Mouse (Mus musculus) embryonic facial prominence, embryonic 11.5 days (tissue): ENCODE measurements at regions not wholly inside any gene's neighbourhood (a gene's known extent, or its start where the extent isn't known, plus 50 kb on each side); places are given as distances from the start of the nearest gene placed in this dataset.

Experiments used
- ATAC-seq: fragments of 200-750 bp; cut with Nextera tagmentation; replicated peaks from 2 replicates; pipeline ENCODE4 v1.8.0; 2017; ENCODE audit warnings: low read depth; ENCODE audit not compliant: insufficient number of reproducible peaks, low FRiP score, low TSS enrichment
- DNase-seq: peaks from one replicate; pipeline ENCODE4 v3.0.0-alpha.2; 2015; ENCODE audit warnings: low spot score
- H3K27ac ChIP-seq: fragments of 300-500 bp; sonication (generic); replicated peaks from 2 replicates; pipeline ENCODE4 v1.5.1; 2014; ENCODE audit warnings: mild to moderate bottlenecking, low read depth, low read length, control low read depth
- H3K27me3 ChIP-seq: fragments of 300-500 bp; sonication (generic); 2 replicates; pipeline ENCODE4 v1.6.1; 2014; ENCODE audit warnings: mild to moderate bottlenecking, low read length, moderate library complexity, mixed read lengths; ENCODE audit not compliant: control insufficient read depth, insufficient read depth
- H3K36me3 ChIP-seq: fragments of 300-500 bp; sonication (generic); replicated peaks from 2 replicates; pipeline ENCODE4 v1.6.1; 2014; ENCODE audit warnings: low read depth, mild to moderate bottlenecking, low read length, moderate library complexity, mixed read lengths; ENCODE audit not compliant: control insufficient read depth, insufficient read depth
- H3K4me1 ChIP-seq: fragments of 300-500 bp; sonication (generic); 2 replicates; pipeline ENCODE4 v1.6.1; 2014; ENCODE audit warnings: low read length, mixed read lengths; ENCODE audit not compliant: control insufficient read depth, insufficient read depth
- H3K4me2 ChIP-seq: fragments of 300-500 bp; sonication (generic); 2 replicates; pipeline ENCODE4 v1.6.1; 2014; ENCODE audit warnings: low read depth, mild to moderate bottlenecking, control low read depth, low read length, moderate library complexity
- H3K4me3 ChIP-seq: fragments of 300-500 bp; sonication (generic); 2 replicates; pipeline ENCODE4 v1.5.1; 2014; ENCODE audit warnings: low read depth, low read length, control low read depth
- H3K9ac ChIP-seq: fragments of 300-500 bp; sonication (generic); replicated peaks from 2 replicates; pipeline ENCODE4 v1.6.1; 2014; ENCODE audit warnings: mild to moderate bottlenecking, control low read depth, low read length
- H3K9me3 ChIP-seq: fragments of 300-500 bp; sonication (generic); replicated peaks from 2 replicates; pipeline ENCODE4 v1.6.1; 2016; ENCODE audit warnings: mild to moderate bottlenecking, low read length, inconsistent platforms, mixed read lengths; ENCODE audit not compliant: control insufficient read depth
- WGBS: fragments of 180-500 bp; shearing (Covaris S2); extraction: QIAGEN DNeasy Blood & Tissue Kit; methylation state at CpG from one replicate; pipeline ENCODE4 v1.1.7; 2014; 5-methylcytosine and 5-hydroxymethylcytosine counted together

DNA sequence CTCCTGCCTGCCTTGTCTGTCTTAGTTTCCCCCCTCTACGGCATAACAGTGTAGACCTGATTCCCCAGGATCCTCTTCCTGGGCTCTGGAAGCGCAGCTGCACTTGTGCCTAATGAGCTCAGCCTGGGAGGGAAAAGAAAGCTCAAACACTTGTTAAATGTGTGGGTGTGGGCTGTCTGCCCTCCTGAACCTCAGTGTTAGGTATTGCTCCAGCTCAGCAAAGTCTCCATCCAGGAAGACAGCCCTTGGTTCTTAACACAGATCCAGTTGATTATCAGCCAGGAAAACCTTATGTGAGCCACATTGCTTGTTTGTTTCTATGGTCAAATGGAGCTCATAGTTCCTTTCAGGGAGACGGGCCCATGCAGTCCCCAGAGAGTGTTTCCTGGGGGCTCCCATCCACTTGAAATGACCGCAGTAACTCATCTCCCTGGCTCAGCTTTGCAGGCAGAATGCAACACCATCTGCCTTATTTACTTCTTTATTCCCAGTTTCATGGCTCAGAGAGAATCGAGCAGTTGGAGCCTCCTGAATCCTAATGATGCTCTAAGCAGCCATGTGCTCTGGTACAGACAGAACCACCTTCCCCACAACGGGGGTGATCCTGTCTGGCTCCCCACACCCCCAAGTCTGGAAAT, 88.4 kb upstream of the Ywhaq start:
- DNase-seq (no peak), ATAC-seq (no peak)
- Histone ChIP-seq H3K4me1 (no peaks in the 10 kb centered on the region), H3K9ac (no peak overlapping the region), H3K27me3 (no peaks in the 10 kb centered on the region), H3K4me3 (no peak overlapping the region), H3K9me3 (no peaks in the 10 kb centered on the region), H3K27ac (no peak overlapping the region), H3K36me3 (no peaks in the 10 kb centered on the region), H3K4me2 (no peak overlapping the region)
- WGBS, result 77% methylated on average over 6 of the region's 6 CpGs

DNA sequence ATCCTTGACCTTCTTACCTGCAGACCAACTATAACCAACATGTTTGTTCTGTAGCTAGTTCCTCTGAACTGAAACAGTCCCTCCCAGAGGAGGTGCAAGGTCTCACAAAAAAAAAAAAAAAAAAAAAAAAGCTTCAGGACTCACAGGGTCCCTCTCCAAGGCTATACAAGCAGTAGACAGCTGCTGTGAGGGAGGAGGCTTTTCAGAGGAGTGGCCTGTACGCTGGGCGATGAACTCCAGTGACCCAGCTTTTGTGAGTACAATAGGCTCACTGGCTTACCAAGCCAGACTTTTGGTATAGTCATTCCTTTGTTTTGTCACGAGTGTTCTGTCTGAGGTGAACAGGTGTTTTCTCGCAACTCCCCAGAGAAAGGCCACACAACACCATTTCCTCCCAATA, 85.8 kb upstream of the Ywhaq start:
- Histone ChIP-seq H3K27me3 (no peaks in the 10 kb centered on the region), H3K9me3 (no peaks in the 10 kb centered on the region), H3K9ac (no peak overlapping the region), H3K4me2 (no peak overlapping the region), H3K4me3 (no peak overlapping the region), H3K27ac (no peak overlapping the region), H3K36me3 (no peaks in the 10 kb centered on the region), H3K4me1 (no peaks in the 10 kb centered on the region)
- no peak for ATAC-seq
- WGBS, result 78% methylated on average over 4 of the region's 4 CpGs
- no peak for DNase-seq

DNA sequence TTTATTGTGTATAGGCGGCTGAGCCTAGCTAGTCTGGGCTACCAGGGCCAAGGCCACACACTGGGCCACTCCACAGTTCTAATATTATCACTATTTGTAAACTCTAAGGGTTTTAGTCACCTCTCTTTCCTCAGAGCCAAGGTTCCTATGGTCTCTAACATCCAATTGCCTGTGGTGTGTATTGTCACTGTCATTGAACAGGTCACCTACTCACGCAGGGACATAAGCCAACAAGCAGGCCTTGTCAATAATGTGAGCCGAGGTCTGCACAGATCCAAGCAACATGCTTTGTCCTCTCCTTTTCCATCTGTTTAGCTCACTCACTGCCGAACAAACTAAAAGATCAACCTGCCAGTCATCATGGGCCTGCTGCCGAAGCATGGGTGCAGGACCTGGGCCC, 79.5 kb upstream of the Ywhaq start:
- Histone ChIP-seq H3K4me1 (no peaks in the 10 kb centered on the region), H3K27me3 (no peaks in the 10 kb centered on the region), H3K9me3 (no peaks in the 10 kb centered on the region), H3K36me3 (no peaks in the 10 kb centered on the region), H3K4me3 (no peak overlapping the region), H3K4me2 (no peak overlapping the region), H3K9ac (no peak overlapping the region), H3K27ac (no peak overlapping the region)
- DNase-seq, result no peak
- ATAC-seq, result no peak
- 81% methylated on average over 5 of the region's 5 CpGs for WGBS

DNA sequence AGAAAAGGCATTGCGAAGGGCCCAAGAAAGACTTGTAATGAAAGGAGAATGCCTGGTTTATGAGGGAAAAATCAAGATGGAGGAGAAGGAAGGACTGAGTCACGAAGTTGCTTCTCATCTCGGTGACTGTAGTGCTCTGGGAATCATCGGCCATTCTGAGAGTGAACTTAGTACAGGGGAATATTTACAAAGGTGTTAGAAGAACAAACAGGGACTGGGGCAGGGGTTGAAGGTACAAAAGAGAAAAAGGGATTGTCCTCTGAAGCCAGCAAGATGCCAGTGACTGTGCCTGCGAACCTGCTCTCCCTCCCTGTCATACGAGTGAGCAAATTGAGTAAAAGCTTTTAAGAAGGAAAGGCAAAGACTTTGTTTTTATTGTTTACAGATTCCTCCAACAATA, 78.1 kb upstream of the Ywhaq start:
- ATAC-seq, result no peak
- DNase-seq, result no peak
- 90% methylated on average over 6 of the region's 6 CpGs for WGBS
- Histone ChIP-seq H3K9ac (no peak overlapping the region), H3K27me3 (no peaks in the 10 kb centered on the region), H3K4me1 (no peaks in the 10 kb centered on the region), H3K4me3 (no peak overlapping the region), H3K36me3 (no peaks in the 10 kb centered on the region), H3K4me2 (no peak overlapping the region), H3K9me3 (no peaks in the 10 kb centered on the region), H3K27ac (no peak overlapping the region)

DNA sequence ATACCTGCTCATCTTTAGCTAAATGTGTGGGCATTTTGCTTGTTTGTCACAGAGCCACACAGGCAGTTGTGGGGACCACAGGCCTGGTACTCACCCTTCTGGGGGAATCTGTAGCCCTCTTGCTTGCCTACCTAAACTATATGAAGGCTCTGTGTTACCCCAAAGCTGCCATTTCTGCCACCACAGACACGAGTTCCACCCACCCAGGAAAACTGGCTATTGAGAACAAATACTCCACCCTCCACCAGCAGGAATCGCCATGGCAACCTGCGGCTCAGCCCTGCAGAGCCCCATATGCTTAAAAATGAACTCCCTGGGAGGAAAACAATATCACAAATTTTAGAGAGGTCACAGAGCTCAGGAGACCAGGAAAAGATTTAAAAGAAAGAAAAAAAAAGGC, 76.0 kb upstream of the Ywhaq start:
- H3K4me1 ChIP-seq, result no peaks in the 10 kb centered on the region
- DNase-seq (no peak), ATAC-seq (no peak)
- H3K9me3 ChIP-seq, result no peaks in the 10 kb centered on the region
- H3K27ac ChIP-seq, result no peak overlapping the region
- H3K36me3 ChIP-seq, result no peaks in the 10 kb centered on the region
- no peak overlapping the region for H3K4me3 ChIP-seq
- no peak overlapping the region for H3K4me2 ChIP-seq
- WGBS, result 65% methylated on average over 3 of the region's 3 CpGs
- H3K9ac ChIP-seq, result no peak overlapping the region
- H3K27me3 ChIP-seq, result no peaks in the 10 kb centered on the region

DNA sequence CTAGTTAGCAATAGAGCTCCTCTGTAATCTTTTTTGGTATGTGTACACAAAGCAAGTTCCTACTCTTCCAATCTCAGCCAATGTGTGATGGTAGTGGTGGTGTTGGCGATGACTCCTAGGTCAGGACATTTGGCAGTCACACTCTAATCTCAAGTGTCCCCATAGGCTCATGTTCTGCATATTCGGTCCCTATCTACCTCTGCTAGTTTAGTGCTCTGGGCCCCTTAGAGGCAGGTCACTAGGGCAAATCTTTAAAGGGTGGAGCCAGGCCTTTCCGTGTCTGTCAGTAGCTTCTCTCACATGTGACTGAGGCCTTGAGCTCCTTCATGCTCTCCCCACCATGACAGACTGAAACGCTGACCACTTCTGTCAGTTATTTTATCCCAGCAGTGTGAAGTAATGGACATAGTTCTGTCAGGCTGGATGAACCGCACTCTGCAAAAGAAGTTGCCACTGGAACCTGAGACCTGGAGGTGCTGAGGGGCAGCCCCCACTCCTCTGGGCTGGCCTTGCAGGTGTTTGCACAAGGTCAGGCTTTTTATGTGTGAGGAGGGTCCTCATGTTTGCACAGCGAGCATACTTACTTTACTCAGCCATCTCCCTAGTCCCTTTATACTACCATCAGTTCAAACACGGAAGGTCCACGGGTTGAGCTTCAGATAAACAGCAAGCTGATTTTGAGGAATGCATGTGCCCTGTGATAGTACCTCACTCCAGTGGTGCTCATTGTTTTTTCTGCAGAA, 75.3 kb upstream of the Ywhaq start:
- ATAC-seq, result no peak
- H3K27ac ChIP-seq, result no peak overlapping the region

DNA sequence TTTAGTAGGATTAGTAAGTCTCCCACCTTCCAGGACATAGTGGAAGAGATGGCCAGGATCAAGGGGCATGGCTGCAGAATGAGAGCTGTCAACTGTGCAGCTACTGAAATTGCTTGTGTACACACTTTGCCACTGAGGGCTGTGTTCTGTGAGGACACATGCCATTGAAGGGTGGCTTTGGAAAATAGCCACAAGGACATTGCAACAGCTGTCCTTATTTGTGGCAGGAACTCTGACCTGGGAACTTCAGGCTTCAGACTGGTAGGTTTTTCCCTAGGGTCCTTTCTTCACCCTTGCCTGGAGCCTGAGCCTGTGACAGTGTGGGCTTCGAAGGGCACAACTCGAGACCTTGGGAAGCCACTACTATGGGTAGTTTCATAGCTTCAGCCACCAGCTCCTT, 64.2 kb upstream of the Ywhaq start:
- Histone ChIP-seq H3K27me3 (no peaks in the 10 kb centered on the region), H3K4me2 (no peak overlapping the region), H3K9ac (no peak overlapping the region), H3K27ac (no peak overlapping the region), H3K36me3 (no peaks in the 10 kb centered on the region), H3K4me3 (no peak overlapping the region), H3K4me1 (no peaks in the 10 kb centered on the region), H3K9me3 (no peaks in the 10 kb centered on the region)
- 83% methylated on average over 2 of the region's 2 CpGs for WGBS
- ATAC-seq (no peak), DNase-seq (no peak)

More for the DNA sequence above, 75.3 kb upstream of the Ywhaq start:
- no peaks in the 10 kb centered on the region for H3K9me3 ChIP-seq
- no peaks in the 10 kb centered on the region for H3K36me3 ChIP-seq
- no peak overlapping the region for H3K9ac ChIP-seq
- H3K27me3 ChIP-seq, result no peaks in the 10 kb centered on the region
- no peak for DNase-seq
- no peak overlapping the region for H3K4me2 ChIP-seq
- H3K4me1 ChIP-seq, result no peaks in the 10 kb centered on the region
- no peak overlapping the region for H3K4me3 ChIP-seq
- WGBS, result 86% methylated on average over 8 of the region's 8 CpGs

DNA sequence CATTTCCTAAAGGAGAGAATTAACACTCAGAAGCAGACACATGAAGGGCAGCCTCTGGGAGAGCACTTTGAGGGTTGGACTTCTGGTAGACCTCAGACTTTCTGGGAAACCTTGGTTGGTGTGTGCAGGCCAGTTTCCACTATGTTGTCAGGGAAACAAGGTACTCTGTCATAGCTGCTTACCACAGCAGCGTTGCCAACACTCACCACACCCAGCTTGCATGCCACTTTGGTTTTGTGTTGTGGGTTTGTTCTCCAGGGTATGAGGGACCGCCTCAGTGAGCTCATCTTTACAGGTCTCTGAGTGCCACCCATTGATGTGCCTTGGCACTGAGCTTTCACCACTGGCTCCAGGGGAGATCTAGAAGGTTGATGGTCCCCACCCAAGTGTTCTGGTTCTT, 62.8 kb upstream of the Ywhaq start:
- Histone ChIP-seq H3K4me1 (no peaks in the 10 kb centered on the region), H3K9me3 (no peaks in the 10 kb centered on the region), H3K36me3 (no peaks in the 10 kb centered on the region), H3K9ac (no peak overlapping the region), H3K27ac (no peak overlapping the region), H3K27me3 (no peaks in the 10 kb centered on the region), H3K4me2 (no peak overlapping the region), H3K4me3 (no peak overlapping the region)
- ATAC-seq (no peak), DNase-seq (no peak)
- 78% methylated on average over 2 of the region's 2 CpGs for WGBS
